Mouse (Mus musculus): ENCODE measurements at regions not wholly inside any gene's neighbourhood (a gene's known extent, or its start where the extent isn't known, plus 50 kb on each side); places are given as distances from the start of the nearest gene placed in this dataset.
A peak's percentile ranks its signal among the peaks of the same experiment; 100 is the strongest.

- H3K4me3 ChIP-seq (ENCODE audit: low read depth, low read length): no peak overlapping the region
- TF ChIP-seq EP300 (optimal IDR thresholded peaks at IDR 0.05): no peak
- TF ChIP-seq CTCF (IDR thresholded peaks at IDR 0.05; ENCODE audit: low read depth): no peak
- H3K4me2 ChIP-seq (replicated peaks; ENCODE audit: low read depth): no peak overlapping the region
- DNase-seq (ENCODE audit: low spot score) (no peak), ATAC-seq (ENCODE audit: low FRiP score, low TSS enrichment) (no peak)
- no peak overlapping the region for H3K9ac ChIP-seq (ENCODE audit: low read length)
- H3K9me3 ChIP-seq (ENCODE audit: control insufficient read depth, low read length): no peaks in the 10 kb centered on the region
- no peaks in the 10 kb centered on the region for H3K4me1 ChIP-seq (replicated peaks; ENCODE audit: control insufficient read depth, insufficient read depth)
- WGBS: 59% methylated on average over 2 of the region's 2 CpGs
- H3K27me3 ChIP-seq (ENCODE audit: control insufficient read depth, insufficient read depth, low read length): no peaks in the 10 kb centered on the region
- no peaks in the 10 kb centered on the region for H3K36me3 ChIP-seq (ENCODE audit: control insufficient read depth, insufficient read depth, low read length)
- no peak overlapping the region for H3K27ac ChIP-seq (replicated peaks)
Observed at GRCm38 (mm10) chr12:67471666-67472065, 249.3 kb upstream of the Mdga2 start.

DNA sequence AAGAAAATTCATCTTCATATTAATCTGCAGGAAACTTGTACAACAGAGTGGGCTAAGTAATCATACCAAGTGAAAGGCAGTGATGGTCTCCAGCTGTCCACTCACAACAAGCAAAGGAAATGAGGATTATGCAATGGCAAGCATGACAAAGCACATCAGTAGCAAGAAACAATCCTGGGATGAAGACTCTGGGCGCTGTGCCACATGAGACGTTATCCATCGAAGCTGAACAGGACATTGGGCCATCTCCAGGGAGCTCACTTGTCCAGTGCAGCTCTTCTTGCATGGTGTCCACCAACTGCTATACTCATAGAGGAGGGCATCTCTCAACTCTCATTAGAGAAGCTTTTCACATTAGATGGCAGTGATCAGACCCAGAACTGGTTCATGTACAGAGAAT lies 248.7 kb upstream of the Mdga2 start:
- Histone ChIP-seq H3K27me3 (ENCODE audit: control insufficient read depth, insufficient read depth, low read length) (no peaks in the 10 kb centered on the region), H3K4me1 (replicated peaks; ENCODE audit: control insufficient read depth, insufficient read depth) (no peaks in the 10 kb centered on the region), H3K9ac (ENCODE audit: low read length) (no peak overlapping the region), H3K4me3 (ENCODE audit: low read depth, low read length) (no peak overlapping the region), H3K9me3 (ENCODE audit: control insufficient read depth, low read length) (no peaks in the 10 kb centered on the region), H3K36me3 (ENCODE audit: control insufficient read depth, insufficient read depth, low read length) (no peaks in the 10 kb centered on the region), H3K4me2 (replicated peaks; ENCODE audit: low read depth) (no peak overlapping the region), H3K27ac (replicated peaks) (no peak overlapping the region)
- ATAC-seq (ENCODE audit: low FRiP score, low TSS enrichment) (no peak), DNase-seq (ENCODE audit: low spot score) (no peak)
- 60% methylated on average over 3 of the region's 3 CpGs for WGBS
- TF ChIP-seq EP300 (optimal IDR thresholded peaks at IDR 0.05) (no peak), CTCF (IDR thresholded peaks at IDR 0.05; ENCODE audit: low read depth) (no peak)

DNA sequence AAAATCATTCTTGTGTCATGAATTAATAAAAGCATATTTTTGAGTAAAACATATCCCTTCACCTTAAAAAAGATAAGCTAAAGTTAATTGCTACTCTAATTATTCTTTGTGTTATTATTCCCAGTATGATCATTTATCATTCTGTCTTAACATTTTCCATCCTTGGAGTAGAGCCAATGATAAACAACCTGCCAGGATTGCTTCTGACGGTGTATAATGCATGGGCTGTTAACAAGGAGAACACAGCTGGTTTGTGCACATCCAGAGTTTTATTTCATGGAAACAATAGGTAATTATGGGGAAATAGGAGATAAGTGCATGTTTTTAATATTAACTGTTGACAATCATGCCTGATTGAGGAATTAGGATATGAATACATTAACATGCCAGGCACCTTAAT lies 226.8 kb upstream of the Mdga2 start:
- H3K9ac ChIP-seq (ENCODE audit: low read length): no peak overlapping the region
- no peaks in the 10 kb centered on the region for H3K27me3 ChIP-seq (ENCODE audit: control insufficient read depth, insufficient read depth, low read length)
- H3K9me3 ChIP-seq (ENCODE audit: control insufficient read depth, low read length): no peaks in the 10 kb centered on the region
- no peaks in the 10 kb centered on the region for H3K36me3 ChIP-seq (ENCODE audit: control insufficient read depth, insufficient read depth, low read length)
- no peak overlapping the region for H3K27ac ChIP-seq (replicated peaks)
- no peak for ATAC-seq (ENCODE audit: low FRiP score, low TSS enrichment)
- H3K4me2 ChIP-seq (replicated peaks; ENCODE audit: low read depth): no peak overlapping the region
- WGBS: 19% methylated on average over 1 of the region's 1 CpGs
- TF ChIP-seq EP300 (optimal IDR thresholded peaks at IDR 0.05) (no peak), CTCF (IDR thresholded peaks at IDR 0.05; ENCODE audit: low read depth) (no peak)
- H3K4me3 ChIP-seq (ENCODE audit: low read depth, low read length): no peak overlapping the region
- no peaks in the 10 kb centered on the region for H3K4me1 ChIP-seq (replicated peaks; ENCODE audit: control insufficient read depth, insufficient read depth)
- no peak for DNase-seq (ENCODE audit: low spot score)

DNA sequence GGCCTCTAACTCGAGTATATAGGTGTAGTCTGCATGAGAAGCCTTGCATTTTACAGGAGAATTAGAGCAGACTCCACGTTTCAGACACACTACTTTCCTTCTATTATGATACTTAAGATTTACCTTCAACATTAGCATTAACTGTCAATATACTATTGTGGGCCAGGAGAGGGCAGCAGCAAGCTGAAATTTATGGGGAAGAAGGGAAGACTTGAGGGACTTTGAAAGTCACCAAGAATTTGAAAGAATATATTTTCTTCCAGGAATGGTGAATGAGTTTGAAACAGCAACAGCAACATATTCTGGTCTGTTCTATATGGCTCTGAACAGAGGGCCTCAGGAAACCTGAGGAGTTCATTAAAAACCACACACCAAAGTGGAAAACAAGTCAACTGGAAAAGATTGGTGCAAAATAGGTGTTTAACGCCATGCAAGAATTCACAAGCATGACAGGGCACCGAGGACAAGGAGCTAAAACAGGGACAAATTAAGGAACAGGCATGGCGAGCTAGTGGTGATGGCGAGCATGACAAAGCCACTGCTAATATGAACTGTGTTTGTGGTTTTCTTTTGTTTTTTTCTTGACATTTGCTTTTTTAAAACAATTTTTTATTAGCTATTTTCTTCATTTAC lies 208.1 kb upstream of the Mdga2 start:
- Histone ChIP-seq H3K9ac (ENCODE audit: low read length) (no peak overlapping the region), H3K36me3 (ENCODE audit: control insufficient read depth, insufficient read depth, low read length) (no peaks in the 10 kb centered on the region), H3K4me1 (replicated peaks; ENCODE audit: control insufficient read depth, insufficient read depth) (no peaks in the 10 kb centered on the region), H3K9me3 (ENCODE audit: control insufficient read depth, low read length) (no peaks in the 10 kb centered on the region), H3K27me3 (ENCODE audit: control insufficient read depth, insufficient read depth, low read length) (no peaks in the 10 kb centered on the region), H3K4me3 (ENCODE audit: low read depth, low read length) (no peak overlapping the region), H3K4me2 (replicated peaks; ENCODE audit: low read depth) (no peak overlapping the region), H3K27ac (replicated peaks) (no peak overlapping the region)
- ATAC-seq (ENCODE audit: low FRiP score, low TSS enrichment) (no peak), DNase-seq (ENCODE audit: low spot score) (peak; percentile 15)
- WGBS: 58% methylated on average over 6 of the region's 6 CpGs
- no peak for TF ChIP-seq EP300 (optimal IDR thresholded peaks at IDR 0.05)
- TF ChIP-seq CTCF (IDR thresholded peaks at IDR 0.05; ENCODE audit: low read depth): peak; percentile 76

DNA sequence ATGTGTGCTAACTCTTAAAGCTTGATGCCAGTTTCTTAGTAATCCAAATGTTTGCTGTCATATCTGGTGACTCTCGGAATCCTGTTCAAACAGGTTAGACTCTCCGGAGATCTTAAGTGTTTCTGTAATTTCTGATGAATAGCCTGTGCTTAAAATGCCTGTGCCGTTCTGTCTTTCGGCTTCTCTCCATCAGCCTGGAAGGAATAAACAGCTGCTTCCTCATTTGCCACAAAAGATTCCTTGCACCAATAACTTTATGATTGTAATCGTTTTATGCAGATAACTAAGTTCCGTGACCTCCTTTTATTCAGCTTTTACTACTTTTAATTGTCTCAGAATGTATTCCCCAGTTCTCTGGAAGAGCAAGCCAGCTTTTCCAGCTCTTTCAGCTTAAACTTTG lies 204.5 kb upstream of the Mdga2 start:
- H3K4me2 ChIP-seq (replicated peaks; ENCODE audit: low read depth): no peak overlapping the region
- TF ChIP-seq CTCF (IDR thresholded peaks at IDR 0.05; ENCODE audit: low read depth) (no peak), EP300 (optimal IDR thresholded peaks at IDR 0.05) (no peak)
- H3K9ac ChIP-seq (ENCODE audit: low read length): no peak overlapping the region
- no peaks in the 10 kb centered on the region for H3K4me1 ChIP-seq (replicated peaks; ENCODE audit: control insufficient read depth, insufficient read depth)
- H3K9me3 ChIP-seq (ENCODE audit: control insufficient read depth, low read length): no peaks in the 10 kb centered on the region
- no peaks in the 10 kb centered on the region for H3K27me3 ChIP-seq (ENCODE audit: control insufficient read depth, insufficient read depth, low read length)
- no peak overlapping the region for H3K27ac ChIP-seq (replicated peaks)
- no peaks in the 10 kb centered on the region for H3K36me3 ChIP-seq (ENCODE audit: control insufficient read depth, insufficient read depth, low read length)
- no peak overlapping the region for H3K4me3 ChIP-seq (ENCODE audit: low read depth, low read length)
- DNase-seq (ENCODE audit: low spot score): no peak
- 29% methylated on average over 6 of the region's 6 CpGs for WGBS
- ATAC-seq (ENCODE audit: low FRiP score, low TSS enrichment): no peak

GRCm38 (mm10) chr12:67399537-67399936 lies 177.2 kb upstream of the Mdga2 start:
- ATAC-seq (ENCODE audit: low FRiP score, low TSS enrichment): no peak
- Histone ChIP-seq H3K4me1 (replicated peaks; ENCODE audit: control insufficient read depth, insufficient read depth) (no peaks in the 10 kb centered on the region), H3K9ac (ENCODE audit: low read length) (no peak overlapping the region), H3K9me3 (ENCODE audit: control insufficient read depth, low read length) (no peaks in the 10 kb centered on the region), H3K4me3 (ENCODE audit: low read depth, low read length) (no peak overlapping the region), H3K27ac (replicated peaks) (no peak overlapping the region), H3K27me3 (ENCODE audit: control insufficient read depth, insufficient read depth, low read length) (no peaks in the 10 kb centered on the region), H3K36me3 (ENCODE audit: control insufficient read depth, insufficient read depth, low read length) (no peaks in the 10 kb centered on the region), H3K4me2 (replicated peaks; ENCODE audit: low read depth) (no peak overlapping the region)
- TF ChIP-seq EP300 (optimal IDR thresholded peaks at IDR 0.05): no peak
- no peak for TF ChIP-seq CTCF (IDR thresholded peaks at IDR 0.05; ENCODE audit: low read depth)
- no peak for DNase-seq (ENCODE audit: low spot score)
- WGBS: 44% methylated on average over 3 of the region's 3 CpGs
